Mouse (Mus musculus) ovary, adult 2 months (tissue): ENCODE measurements around the gene Tmem208. TPM values are rescaled to one million over a fixed set of nuclear protein-coding genes. Genes with fewer than 3 reads are reported as not detected.

Source experiments
- polyA plus RNA-seq: library from polyadenylated mRNA; depleted of rRNA; stranded (reverse); fragments of >200 nt; gene quantifications from 2 replicates; pipeline ENCODE4 v1.2.3, GENCODE M21; 2012; rRNA removed

Gene Tmem208
- 106 and 112 TPM in 2 replicates for polyA plus RNA-seq

DNA sequence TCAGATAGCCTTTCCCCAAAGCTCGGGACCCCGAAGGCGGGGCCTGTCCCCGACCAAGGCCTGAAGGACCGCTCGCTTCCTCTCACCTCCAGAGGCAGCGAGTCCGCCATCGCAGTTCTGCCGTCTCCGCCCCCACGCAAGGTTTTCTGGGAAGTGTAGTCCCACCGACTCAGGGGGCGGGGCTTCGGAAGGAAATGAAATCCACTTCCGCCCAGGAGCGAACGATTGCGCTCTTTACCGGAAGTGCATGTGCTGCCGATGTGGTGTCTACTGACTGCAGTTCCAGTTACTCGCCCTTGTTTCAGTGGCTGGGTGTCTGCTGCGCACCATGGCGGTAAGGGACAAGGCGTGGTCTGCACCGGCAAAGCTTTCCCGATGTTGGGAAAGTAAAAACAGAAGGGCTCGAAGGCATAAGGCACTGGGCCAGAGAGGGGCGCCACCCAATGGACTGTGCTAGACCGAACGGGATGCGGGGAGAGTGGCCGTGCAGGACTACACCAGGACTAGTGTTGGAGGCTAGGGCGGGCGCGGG lies at the start of gene Tmem208, which contains the start of gene Lrrc29:
TSS of gene Tmem208 (plus strand) at position 214 of the 532 bp plus-strand sequence.
TSS of gene Lrrc29 (minus strand) at position 138 of the 532 bp plus-strand sequence.

DNA sequence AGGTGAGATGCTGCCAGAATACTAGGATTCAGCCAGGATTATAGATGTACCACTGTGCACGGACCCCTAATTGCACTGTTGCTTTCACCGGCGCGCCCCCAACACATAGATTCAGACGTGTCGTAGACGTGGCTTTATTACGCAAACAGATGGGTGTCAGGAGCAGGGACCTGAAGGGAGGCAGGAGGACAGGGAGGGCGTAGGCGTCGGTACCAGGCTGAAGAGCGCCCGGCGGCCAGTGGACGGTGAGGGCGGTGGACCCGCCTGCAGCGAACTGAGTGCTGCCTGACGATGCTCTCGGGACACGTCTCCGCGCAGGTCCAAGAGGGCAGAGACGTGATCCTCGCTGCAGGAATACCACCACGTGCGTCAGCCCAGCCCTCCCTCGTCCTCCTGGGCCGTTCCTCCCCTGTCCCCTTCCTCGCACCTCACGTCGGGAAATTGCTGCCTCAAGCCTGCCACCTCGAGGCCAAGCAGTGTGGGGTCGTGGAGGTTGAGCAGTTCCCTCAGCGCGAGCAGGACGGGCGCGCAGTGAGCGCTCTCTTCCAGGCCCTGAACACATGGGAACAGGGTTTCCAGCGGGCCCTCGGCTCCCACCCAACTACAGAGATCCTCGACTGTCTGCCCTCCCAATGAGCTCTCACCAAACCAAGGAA lies 36.2 kb upstream of the Tmem208 start, which contains the start of gene 4931428F04Rik:
TSS of gene 4931428F04Rik (minus strand) at position 60 of the 656 bp plus-strand sequence.

DNA sequence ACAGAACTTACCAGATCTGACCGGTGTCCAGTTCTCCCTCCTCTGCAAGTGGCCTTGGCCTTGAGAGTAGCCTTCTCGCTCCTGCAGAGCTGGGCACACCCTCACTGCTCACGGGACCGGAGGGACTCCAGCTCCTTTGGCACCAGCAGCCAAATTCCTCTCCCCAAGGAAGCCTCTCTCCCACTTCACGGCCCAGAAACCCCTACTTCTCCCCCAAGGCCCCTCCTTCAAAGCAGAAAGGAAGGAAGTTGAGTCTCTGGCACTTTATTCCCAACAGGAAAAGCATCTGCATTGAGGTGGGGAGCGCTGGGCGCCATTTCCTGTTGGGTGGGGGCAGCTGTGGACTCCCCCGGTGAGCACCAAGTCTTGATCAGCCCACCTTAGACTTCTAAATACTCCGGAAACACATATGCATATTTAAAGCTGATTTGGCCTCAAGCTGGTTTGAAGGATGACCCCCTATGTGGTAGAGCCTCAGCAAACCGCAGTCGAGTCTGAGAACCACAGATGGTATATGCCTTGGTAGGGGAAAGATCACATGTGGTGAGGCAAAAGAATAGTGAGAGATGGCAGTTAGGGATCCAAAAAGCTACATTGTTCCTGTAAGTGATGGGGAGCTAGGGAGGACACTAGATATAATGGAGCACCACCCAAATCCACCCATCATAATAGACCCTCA lies 30.1 kb upstream of the Tmem208 start, which contains the start of gene Exoc3l:
TSS of gene Exoc3l (minus strand) at position 207 of the 679 bp plus-strand sequence.

DNA sequence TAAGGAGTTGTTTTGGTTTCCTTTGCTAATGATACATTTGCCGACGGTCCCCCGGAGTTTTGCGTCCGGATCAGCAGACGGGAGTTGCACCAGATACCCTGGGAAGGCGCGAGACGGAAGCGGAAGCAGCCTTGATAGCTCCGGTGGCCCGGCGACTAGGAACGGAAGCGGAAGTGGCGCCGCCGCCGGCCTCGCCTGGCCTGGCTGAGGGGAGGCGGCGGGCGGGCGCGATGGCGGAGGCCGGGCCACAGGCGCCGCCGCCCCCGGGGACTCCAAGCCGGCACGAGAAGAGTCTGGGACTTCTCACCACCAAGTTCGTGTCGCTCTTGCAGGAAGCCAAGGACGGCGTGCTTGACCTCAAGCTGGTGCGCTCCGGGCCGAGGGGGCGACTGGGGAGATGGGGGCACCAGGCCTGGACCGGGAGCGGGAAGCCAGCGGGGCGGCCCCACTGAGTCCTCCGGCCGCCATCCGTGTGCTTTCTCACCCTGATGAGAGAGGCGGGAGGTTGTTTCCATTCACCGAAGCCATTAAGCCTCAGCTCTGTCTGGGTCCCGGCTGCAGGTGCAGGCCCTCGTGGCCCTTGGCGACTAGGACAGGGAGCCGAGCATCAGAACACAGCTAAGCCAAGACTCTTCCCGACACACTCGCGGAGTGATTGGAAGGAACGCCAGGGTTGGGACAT lies 28.5 kb upstream of the Tmem208 start, which contains the start of gene E2f4:
TSS of gene E2f4 (plus strand) at position 153 of the 682 bp plus-strand sequence.

DNA sequence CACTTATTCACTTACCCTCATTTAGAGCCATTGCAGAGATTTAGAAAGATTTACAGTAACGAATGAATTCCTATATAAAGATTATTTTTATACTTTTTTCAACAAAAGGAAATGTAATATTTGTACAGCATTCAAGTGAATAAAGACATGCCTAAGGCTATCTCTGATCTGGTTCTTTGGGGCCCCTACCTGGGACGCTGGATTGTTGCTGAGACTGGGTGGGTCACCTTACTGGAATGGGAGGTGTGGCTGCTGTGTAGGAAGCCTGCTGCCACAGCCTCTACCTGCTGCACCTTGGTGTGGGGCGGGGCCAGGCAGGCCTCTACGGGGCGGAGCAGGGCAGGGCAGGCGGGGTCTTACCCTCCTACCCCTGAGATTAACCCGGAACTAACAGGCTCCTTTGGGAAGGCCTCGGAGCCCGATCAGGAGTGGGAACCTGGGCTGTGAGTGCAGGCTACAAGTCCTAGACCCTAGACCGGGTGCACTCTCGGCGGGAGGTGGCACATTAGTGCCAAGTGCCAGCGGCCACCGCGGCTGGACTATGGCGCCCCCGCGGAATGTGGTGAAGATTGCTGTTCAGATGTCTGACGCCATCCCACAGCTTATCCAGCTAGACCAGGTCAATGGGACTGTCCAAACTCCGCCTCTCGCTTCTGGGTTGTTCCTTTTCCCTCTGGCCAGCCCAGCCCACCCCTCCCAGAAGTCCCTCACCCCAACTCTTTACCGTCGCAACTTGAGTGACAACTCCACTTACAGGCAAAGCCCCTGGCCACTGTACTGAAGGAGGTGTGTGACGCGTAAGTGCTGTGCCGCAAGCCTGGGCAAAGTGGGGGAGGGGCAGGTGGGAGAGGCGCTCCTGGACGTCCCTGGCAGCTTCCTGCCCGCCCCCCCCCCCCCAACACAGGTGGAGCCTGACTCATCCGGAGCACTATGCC lies 20.7 kb upstream of the Tmem208 start, which contains the start of gene Elmo3:
TSS of gene Elmo3 (plus strand) at position 391 of the 935 bp plus-strand sequence.

DNA sequence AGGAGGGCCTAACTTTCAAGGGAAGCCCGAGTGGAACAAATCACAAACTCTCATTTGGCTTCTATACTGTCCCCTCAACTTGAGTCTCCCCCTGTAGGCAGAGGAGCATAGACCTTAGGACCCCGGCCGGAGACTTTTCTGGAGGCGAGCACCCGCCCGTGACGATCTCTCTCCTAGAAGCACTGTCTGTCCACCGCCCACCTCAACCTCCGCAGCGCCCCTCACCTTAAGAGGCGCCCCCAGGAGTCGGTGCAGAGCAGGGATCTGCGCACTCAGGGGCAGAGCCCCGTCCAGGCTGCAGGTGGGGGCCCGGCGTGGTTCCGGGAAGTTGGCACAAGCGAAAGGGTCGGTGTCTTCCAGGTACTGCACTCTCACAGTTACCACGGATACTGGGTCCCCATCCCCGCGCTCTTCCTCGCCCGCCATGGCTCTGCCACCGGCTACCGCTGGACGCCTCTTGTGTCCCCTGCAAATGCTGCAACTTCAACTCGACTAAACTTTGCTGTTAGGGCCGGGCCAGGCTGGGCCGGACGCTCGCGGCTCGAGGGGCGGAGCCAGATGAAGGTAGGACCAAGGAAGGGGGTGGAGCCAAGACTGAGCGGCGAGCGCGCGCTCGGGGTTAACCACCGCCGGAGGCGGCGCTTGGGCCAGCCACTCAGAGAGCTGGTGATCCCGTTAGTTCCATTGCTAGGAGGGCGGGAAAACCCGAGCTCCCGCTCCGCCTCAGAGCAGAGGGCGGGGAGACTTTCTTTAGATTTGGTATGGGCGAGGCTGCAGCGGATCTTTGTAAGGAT lies 21.5 kb downstream of the Tmem208 start, which contains the start of gene Fhod1:
TSS of gene Fhod1 (minus strand) at position 526 of the 794 bp plus-strand sequence.

DNA sequence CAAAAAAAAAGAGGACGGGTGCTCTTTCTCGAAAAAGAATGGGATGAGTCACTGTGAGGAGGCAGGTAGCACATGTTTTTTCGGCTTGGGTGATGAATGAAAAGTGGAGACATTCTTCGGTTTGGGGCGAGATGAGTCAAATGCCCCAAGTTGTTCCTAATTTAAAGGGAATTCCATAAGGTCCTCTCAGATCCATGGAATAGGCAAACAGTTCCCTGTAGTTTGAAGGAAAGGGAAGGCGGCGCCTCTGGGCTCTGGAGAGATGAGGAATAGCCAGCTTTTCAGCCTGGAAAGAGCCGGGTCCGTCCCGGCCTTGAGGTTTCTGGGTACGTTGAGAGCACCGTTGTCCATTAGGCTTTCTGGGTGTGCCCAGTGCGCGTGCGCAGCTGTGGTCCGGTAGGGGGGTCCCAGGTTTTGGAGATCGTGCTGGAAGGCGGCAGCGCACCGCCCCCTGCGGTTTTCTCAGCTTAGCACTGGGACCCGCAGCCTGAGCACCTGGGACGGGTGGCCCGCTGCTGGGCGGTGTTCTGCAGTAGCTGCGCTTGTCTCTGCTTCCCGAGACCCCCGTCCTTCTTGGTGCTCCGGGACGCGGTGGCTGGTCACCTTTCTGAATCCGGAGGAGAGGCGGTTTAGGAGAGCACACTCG lies 22.4 kb downstream of the Tmem208 start, which contains the start of gene Slc9a5:
TSS of gene Slc9a5 (plus strand) at position 394 of the 646 bp plus-strand sequence.

DNA sequence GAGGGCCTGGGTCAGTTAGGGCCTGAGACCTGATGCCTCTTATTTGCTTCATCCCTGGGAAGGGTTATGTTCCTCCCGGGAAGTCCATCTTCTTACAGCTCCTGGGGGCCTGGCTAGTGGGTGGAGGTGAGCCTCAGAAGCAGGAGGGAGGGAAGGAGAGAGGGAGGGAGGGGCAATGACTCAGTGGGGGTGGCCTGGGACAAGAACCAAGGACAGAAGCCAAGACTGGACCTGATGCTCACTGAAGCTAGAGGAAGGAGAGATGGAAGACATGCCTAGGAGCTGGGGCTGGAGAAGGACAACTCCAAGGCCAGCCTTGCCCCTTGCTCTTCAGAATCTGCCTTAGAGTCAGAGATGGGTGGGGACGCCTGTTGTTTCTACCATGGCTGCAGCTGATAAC lies 46.9 kb downstream of the Tmem208 start, which contains the start of gene Plekhg4:
TSS of gene Plekhg4 (plus strand) at position 243 of the 400 bp plus-strand sequence.

Other genes starting within 250 kb of the Tmem208 start
- 0.15 and 0.81 TPM in 2 replicates for gene Ces3b, start 242.6 kb upstream of the Tmem208 start, polyA plus RNA-seq
- not detected in 2 replicates for gene Ces4a, start 194.6 kb upstream of the Tmem208 start, polyA plus RNA-seq
- 10.4 and 10.6 TPM in 2 replicates for gene Cbfb, start 155.7 kb upstream of the Tmem208 start, polyA plus RNA-seq
- gene D230025D16Rik, start 101.2 kb upstream of the Tmem208 start, polyA plus RNA-seq, result 32.2 and 33.0 TPM in 2 replicates
- 49.7 and 92.5 TPM in 2 replicates for gene B3gnt9, start 71.2 kb upstream of the Tmem208 start, polyA plus RNA-seq
- gene Tradd, start 61.7 kb upstream of the Tmem208 start, polyA plus RNA-seq, result 24.8 and 29.8 TPM in 2 replicates
- gene Fbxl8, start 61.7 kb upstream of the Tmem208 start, polyA plus RNA-seq, result 14.3 and 16.9 TPM in 2 replicates
- gene Hsf4, start 56.6 kb upstream of the Tmem208 start, polyA plus RNA-seq, result 2.3 and 2.4 TPM in 2 replicates
- gene Nol3, start 50.2 kb upstream of the Tmem208 start, polyA plus RNA-seq, result 2.5 and 3.0 TPM in 2 replicates
- 16.1 and 18.2 TPM in 2 replicates for gene 4931428F04Rik, start 36.5 kb upstream of the Tmem208 start, polyA plus RNA-seq
- gene Exoc3l, start 30.3 kb upstream of the Tmem208 start, polyA plus RNA-seq, result 67.0 and 69.6 TPM in 2 replicates
- 160 and 176 TPM in 2 replicates for gene E2f4, start 28.7 kb upstream of the Tmem208 start, polyA plus RNA-seq
- 30.6 and 31.0 TPM in 2 replicates for gene Elmo3, start 20.8 kb upstream of the Tmem208 start, polyA plus RNA-seq
- gene Lrrc29, start 76 bp upstream of the Tmem208 start, polyA plus RNA-seq, result 8.0 and 9.1 TPM in 2 replicates
- gene Fhod1, start 21.6 kb downstream of the Tmem208 start, polyA plus RNA-seq, result 22.3 TPM in 2 replicates
- 6.2 and 6.8 TPM in 2 replicates for gene Slc9a5, start 22.5 kb downstream of the Tmem208 start, polyA plus RNA-seq
- gene Plekhg4, start 46.9 kb downstream of the Tmem208 start, polyA plus RNA-seq, result 61.3 and 98.2 TPM in 2 replicates
- gene Kctd19, start 87.1 kb downstream of the Tmem208 start, polyA plus RNA-seq, result 0.06 and 0.08 TPM in 2 replicates
- gene Lrrc36, start 87.2 kb downstream of the Tmem208 start, polyA plus RNA-seq, result 4.7 TPM in 2 replicates
- gene Tppp3, start 145.2 kb downstream of the Tmem208 start, polyA plus RNA-seq, result 157 and 231 TPM in 2 replicates
- gene Zdhhc1, start 170.5 kb downstream of the Tmem208 start, polyA plus RNA-seq, result 132 TPM in 2 replicates
- gene Hsd11b2, start 192.4 kb downstream of the Tmem208 start, polyA plus RNA-seq, result 119 and 169 TPM in 2 replicates
- gene Atp6v0d1, start 239.7 kb downstream of the Tmem208 start, polyA plus RNA-seq, result 106 and 114 TPM in 2 replicates